Mouse (Mus musculus) right cerebral cortex, postnatal 4 days (tissue): ENCODE results near the gene Zbtb8a.

Experiments used
- DNase-seq: peaks from one replicate; pipeline ENCODE4 v3.0.0-alpha.2; 2022

Gene Zbtb8a

GRCm38 (mm10) chr4:129326191-129326590 lies 51.7 kb downstream of the Zbtb8a start:
- no peak for DNase-seq

GRCm38 (mm10) chr4:129324756-129325155 lies 53.2 kb downstream of the Zbtb8a start:
- DNase-seq: no peak

- DNase-seq: no peak
Measured at GRCm38 (mm10) chr4:129323491-129323890, 54.4 kb downstream of the Zbtb8a start.

GRCm38 (mm10) chr4:129322042-129322441 lies 55.9 kb downstream of the Zbtb8a start:
- no peak for DNase-seq

- DNase-seq: no peak
Measured at GRCm38 (mm10) chr4:129320876-129321275, 57.0 kb downstream of the Zbtb8a start.

GRCm38 (mm10) chr4:129313886-129314285 lies 64.0 kb downstream of the Zbtb8a start:
- no peak for DNase-seq

GRCm38 (mm10) chr4:129307936-129308335 lies 70.0 kb downstream of the Zbtb8a start:
- no peak for DNase-seq

- no peak for DNase-seq
Measured at GRCm38 (mm10) chr4:129304306-129304705, 73.6 kb downstream of the Zbtb8a start.

- no peak for DNase-seq
Measured at GRCm38 (mm10) chr4:129303816-129304215, 74.1 kb downstream of the Zbtb8a start.
